Mouse (Mus musculus): ENCODE measurements at regions not wholly inside any gene's neighbourhood (a gene's known extent, or its start where the extent isn't known, plus 50 kb on each side); places are given as distances from the start of the nearest gene placed in this dataset.

DNA sequence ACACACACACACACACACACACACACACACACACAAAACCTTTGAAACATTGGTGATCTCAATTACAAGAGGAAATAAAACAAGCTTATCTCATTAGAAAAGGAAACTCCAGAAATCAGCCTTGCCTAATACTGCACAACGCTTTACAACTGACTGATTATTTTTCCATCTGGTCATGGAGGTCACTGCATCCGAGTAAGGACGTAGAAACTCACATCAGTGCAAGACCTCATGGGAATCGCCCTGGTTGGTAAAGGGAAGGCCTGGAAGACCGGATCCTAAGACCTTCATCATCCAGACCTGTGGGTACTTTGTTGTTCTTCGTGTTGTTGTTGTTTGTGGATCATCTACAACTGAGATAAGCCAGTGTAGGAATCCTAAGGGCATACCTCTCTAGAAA, 77.8 kb upstream of the Sestd1 start:
- DNase-seq (ENCODE audit: low read depth in 2 of 2, low spot score in 2 of 2): no peak

DNA sequence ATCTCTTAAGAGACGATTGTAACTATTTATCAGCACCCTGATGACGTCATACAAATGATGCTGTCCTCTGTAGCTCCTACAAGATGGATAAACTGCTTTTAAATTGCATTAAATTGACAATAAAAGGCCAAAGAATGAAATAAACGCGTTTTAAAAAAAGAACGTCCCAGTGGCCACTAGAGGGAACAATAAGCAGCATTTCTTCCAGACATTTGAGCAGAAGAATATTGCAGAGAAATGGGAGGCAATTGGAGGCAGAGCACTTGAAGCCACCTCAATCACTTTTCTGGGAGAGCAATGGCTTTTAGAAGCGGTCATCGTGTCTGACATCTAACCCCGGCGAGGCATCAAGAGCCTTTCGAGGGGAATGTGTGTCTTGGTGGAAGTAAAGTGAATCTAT, 76.4 kb upstream of the Sestd1 start:
- no peak for DNase-seq (ENCODE audit: low read depth in 2 of 2, low spot score in 2 of 2)

GRCm38 (mm10) chr2:77351987-77352628, 71.7 kb upstream of the Sestd1 start:
- DNase-seq (ENCODE audit: low read depth in 2 of 2, low spot score in 2 of 2): no peak

GRCm38 (mm10) chr2:77347027-77347426, 66.6 kb upstream of the Sestd1 start:
- DNase-seq (ENCODE audit: low read depth in 2 of 2, low spot score in 2 of 2): no peak

DNA sequence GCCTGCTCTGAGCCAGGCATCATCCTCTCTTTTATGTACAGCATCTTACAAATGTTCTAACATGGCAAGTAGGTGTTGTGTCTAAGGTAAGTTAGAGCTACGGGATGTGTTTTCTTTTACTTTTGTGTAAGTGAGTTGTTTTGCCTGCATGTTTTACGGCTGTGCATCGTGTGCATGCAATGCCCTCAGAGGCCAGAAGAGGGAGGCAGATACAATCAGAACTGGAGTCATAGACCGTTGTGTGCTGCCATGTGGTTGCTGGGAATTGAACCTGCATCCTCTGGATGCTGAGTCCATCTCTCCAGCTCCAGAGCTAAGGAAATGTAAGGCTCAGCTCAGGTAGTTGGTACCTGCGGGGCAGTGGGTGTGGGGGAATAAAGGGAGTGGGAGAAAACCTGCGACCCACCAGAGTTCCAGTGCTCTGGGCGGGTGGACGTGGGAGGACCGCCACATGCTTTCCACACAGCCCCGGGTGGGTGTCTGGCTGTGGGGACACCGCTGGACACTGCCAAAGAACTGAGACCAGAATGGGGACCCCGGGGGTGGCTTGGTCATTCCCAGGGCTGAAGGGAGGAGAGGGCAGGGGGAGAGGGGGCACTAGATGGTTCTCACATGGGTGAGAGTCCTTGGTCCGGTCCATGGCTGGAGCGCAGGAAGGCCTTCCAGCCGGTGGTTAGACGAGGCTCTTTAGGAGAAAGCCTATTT, 63.5 kb upstream of the Sestd1 start:
- DNase-seq (ENCODE audit: low read depth in 2 of 2, low spot score in 2 of 2): no peak

DNA sequence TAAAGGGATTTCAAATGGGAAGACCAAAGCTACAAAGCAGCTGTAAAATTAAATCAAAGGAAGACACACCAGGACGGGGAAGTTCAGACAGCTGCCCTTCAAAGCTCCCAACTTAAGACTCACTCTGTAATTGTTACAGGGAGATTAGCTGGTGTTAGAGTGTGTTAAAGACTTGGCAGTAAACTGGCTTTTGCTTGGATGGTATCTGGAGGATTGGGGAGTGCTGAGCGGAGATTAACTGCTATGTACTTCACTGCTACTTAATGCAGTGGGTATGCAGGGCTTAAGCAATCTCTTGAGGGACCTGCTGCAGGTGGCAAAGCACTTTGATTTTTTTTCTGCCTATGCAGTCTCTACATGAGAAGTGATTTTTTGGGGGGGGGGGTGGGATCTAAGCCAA, 62.0 kb upstream of the Sestd1 start:
- DNase-seq (ENCODE audit: low read depth in 2 of 2, low spot score in 2 of 2): no peak

GRCm38 (mm10) chr2:77341575-77342332, 61.4 kb upstream of the Sestd1 start:
- peak; percentile 52 to 75 for DNase-seq (ENCODE audit: low read depth in 2 of 2, low spot score in 2 of 2)

DNA sequence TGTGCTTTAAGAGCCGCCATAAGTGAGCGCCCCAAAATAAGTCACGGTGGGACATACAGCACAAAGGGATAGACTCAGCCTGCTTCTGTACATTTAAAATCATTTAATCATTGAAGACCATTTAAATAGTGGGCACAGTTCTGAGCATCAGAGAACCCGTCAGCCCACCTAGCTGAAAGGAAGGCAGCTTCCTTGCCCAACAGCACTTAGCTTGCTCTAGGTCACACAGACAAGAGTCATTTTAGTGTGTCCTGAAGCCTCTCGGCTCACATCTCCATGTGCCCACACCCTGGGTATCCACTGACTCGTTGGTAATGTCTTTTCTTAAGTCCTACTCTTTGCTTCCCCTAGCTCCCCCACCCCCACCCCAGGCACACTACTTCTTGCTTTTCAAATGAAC, 59.7 kb upstream of the Sestd1 start:
- DNase-seq (ENCODE audit: low read depth in 2 of 2, low spot score in 2 of 2): no peak

DNA sequence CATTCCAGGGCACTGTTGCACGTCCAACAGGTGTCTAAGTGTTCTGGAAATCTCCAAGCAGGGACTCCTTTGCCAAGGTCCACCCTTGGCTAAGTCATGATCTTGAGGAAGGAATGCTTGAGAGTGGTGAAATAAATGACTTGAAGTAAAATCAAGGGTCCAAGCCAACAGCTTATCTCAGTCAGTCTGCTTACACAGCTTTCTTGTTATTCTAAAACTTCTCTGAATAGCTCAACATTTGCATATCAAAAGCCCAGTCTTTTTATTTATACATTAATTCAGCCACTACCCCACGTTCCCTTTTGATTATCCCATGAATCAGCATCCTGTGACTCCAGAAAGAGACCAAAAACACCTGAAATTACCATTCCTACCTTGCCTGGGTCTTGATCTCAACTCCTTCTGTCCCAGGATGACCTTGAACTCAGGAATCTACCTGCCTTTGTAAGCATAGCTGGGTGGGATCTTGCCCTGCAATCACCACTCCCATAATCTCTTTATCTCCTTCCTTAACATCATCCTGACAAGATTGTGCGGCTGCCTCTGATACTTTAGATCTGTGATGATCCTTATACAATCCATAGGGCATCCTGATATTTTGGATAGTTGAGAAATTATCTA, 57.5 kb upstream of the Sestd1 start:
- DNase-seq (ENCODE audit: low read depth in 2 of 2, low spot score in 2 of 2): no peak

- no peak for DNase-seq (ENCODE audit: low read depth in 2 of 2, low spot score in 2 of 2)
Measured at GRCm38 (mm10) chr2:77337318-77337717, 56.9 kb upstream of the Sestd1 start.

- no peak for DNase-seq (ENCODE audit: low read depth in 2 of 2, low spot score in 2 of 2)
Measured at GRCm38 (mm10) chr2:77336810-77337209, 56.4 kb upstream of the Sestd1 start.

GRCm38 (mm10) chr2:77334706-77335105, 54.3 kb upstream of the Sestd1 start:
- no peak for DNase-seq (ENCODE audit: low read depth in 2 of 2, low spot score in 2 of 2)

- no peak for DNase-seq (ENCODE audit: low read depth in 2 of 2, low spot score in 2 of 2)
Measured at GRCm38 (mm10) chr2:77333394-77334079, 53.1 kb upstream of the Sestd1 start.

Measured in CD8-positive naive resting alpha-beta T cell, adult 2 months (primary cell).